Mouse (Mus musculus): Measurements from ENCODE around the gene Ssbp3.

Ssbp3 gene

DNA sequence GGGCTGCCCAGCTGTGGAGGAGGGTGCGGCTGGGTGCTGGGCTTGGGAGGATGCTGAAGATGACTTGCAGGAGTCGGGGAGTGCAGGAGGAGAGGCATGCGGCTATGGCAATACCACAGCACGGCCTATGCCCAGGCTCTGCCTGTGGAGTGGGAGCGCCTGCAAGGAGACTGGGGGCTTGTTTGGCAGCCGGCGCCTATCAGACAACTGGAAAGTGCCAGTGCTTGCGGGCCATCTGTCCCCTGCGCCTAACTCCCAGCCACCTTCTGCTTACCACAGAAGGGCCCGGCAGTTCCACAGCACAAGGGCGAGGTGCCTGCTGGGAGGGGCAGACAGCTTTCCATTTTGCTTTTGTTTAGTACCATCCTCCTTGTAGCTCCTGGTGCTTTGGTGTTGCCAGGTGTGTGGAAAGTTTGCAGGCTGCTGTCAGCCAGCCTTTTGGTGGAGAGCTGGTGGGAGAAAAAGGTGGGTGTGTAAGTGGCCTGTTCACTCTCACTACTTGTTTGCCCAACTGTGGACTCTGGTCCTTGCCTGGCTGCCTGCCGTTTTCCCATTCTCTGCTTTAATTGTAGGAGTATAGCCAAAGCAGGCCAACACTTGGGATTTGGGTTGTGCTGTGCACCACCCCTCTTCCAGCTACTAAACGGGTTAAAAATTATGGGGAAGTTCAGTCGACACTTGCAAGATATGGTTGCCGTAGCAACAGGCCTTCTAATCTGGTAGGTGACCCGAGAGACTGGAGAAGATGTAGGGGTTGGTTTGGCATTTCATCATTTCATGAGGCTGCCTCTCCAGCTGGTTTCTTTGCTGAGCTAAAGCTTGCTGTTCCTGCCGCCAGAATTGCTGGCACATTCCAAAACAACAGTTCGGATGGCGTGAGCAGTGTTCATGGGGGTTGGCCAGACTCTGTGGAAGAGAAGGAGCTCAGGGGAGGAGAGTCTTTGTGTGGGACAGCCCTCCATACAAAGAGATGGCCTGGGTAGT is 45.5 kb downstream of the Ssbp3 start:
- DNase-seq (ENCODE audit: extremely low read depth, low read depth, low spot score): no peak

DNA sequence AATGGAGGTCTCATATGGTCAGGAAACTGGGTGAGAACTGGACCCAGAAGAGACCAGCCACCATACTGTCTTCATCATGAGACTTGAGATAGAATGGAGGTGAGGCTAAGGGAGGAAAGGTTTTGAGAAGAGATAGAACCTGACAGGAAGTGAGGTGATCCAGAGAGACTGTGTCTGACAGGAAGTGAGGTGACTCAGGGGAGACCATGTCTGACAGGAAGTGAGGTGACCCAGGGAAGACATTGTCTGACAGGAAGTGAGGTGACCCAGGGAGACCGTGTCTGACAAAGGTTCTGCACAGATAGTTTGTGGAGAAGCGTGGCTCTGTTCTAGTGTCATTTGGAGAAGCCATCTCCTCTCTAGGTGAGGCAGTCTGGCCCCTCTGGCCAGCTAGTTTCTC is 47.6 kb downstream of the Ssbp3 start:
- DNase-seq (ENCODE audit: extremely low read depth, low read depth, low spot score): no peak

DNA sequence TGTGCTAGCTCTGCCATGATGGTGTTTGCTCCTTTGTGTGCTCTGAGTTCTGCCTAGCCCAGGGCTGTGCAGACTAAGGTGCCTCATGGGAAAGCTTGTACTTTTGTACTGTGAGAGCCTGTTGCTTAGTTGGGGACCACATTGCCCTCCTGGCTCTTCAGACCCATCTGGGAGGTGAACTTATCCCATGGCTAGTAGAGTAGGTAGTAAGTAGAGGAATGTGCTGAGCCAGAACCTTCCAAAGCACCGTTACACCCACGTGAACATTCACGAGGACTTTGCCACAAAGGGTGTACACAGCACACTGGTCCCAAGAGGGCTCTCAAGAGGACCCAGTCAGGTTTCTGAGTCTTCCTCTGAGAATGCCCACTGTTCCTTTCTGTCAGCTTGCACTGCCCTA is 48.1 kb downstream of the Ssbp3 start:
- no peak for DNase-seq (ENCODE audit: extremely low read depth, low read depth, low spot score)

DNA sequence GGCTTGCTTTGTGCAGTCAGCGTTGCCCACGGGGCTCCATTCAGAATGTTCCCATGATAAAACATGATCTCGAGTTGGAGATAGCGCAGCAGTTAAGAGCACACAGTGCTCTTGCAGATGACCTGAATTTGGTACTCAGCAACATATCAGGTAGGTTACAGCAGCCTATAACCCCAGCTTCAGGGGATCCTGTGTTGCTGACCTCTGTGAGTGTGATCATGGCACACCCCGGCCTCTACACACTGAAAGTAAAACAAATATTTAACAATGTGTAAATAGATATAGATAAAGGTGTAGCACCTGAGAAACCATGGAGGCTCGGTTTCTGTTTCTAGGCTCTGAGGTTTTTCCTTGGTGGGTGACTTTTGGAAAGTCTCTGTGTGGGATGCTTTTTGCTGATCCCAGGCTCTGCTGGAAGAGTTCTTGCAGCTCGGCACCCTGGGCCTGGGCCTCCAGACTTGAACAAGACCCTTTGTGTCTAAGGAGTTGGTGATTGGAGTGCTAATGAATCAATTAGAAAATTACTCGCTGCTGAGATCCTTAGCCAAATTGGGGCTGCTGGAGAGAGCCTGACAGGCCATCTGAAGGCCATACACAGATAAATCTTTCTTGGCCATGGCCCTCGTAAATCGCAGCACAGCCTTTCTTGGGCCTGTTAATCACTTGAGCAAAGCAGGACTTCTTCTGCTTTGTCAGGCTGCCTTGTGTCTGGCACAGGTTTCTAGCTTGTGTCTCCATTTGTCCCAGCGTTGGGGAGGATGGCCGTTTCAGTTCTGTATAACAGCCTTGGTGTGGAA is 49.2 kb downstream of the Ssbp3 start:
- no peak for DNase-seq (ENCODE audit: extremely low read depth, low read depth, low spot score)

DNA sequence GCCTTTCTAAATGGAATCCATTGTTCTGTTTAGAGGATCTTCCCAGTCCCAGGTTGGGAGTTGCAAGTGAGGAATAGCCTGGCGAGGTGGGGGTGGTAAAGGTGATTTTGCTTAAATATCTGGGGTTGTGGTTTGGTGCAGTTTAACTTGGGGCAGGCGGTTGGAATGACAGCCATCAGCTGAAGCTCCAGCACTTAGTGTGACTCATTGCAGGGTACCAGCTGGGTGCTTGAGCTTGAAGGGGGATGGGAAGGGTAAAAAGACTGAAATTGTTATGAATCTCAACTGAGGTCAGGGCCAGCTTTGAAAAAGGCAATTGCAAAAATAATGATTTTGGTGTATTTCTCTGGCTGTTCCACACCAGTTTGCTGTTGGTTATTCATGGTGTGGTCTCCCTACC is 50.0 kb downstream of the Ssbp3 start:
- DNase-seq (ENCODE audit: extremely low read depth, low read depth, low spot score): no peak

DNA sequence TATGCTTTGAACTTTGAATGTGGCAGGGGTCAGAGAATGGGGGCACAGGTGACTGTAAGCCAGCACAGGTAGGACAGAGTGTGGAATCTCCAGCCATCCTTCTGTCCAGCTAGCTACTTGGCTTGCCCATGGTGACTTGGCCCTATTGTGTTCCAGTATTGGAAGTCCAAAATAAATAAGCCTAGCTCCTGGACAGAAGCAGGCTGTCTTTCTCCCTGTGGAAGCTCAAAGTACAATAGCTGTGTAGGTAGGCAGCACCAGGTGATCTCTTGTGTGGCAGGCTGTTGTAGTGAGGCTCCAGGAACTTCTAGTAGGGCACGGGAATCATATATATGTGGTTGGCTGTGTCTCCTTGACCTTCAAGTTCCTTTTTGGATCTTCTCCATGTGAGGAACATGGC is 50.8 kb downstream of the Ssbp3 start:
- DNase-seq (ENCODE audit: extremely low read depth, low read depth, low spot score): no peak

DNA sequence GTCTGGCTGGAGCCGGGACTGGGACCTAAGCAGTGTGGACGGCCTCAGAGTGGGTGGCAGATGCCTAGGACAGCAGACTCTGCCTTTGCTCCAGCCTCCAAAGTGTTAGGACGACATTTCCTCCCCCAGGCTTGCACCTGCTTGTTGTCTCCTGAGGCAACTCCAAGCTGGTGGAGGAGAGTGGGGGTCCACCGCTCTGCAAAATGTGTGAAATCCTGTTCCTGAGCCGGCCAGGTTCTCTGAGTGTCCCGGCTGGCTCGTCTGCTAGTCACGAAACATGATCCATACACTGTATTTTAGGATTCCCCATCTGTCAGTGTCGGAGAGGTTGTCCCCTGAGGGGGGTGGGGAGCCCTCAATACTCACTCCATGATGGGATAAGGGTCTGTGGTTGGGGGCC is 53.9 kb downstream of the Ssbp3 start:
- no peak for DNase-seq (ENCODE audit: extremely low read depth, low read depth, low spot score)

DNA sequence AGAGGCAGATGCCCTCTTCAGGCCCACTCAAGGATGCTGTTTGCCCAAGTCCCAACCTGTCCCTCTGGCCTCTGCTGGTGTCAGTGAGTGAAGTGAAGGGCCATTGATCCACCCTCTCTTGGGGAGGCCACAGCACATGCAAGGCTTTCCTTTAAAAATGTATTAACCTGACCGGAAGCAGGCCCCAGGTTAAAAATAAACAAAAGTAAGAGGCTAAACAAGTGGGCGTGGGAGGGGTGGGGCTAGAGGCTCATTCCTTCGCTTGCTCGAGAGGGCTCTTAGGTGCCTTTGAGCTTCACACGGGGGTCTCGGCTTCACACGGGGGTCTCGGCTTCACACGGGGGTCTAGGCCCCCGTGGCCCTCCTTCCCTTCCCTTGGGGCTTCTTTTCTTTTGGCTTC is 54.5 kb downstream of the Ssbp3 start:
- no peak for DNase-seq (ENCODE audit: extremely low read depth, low read depth, low spot score)

DNA sequence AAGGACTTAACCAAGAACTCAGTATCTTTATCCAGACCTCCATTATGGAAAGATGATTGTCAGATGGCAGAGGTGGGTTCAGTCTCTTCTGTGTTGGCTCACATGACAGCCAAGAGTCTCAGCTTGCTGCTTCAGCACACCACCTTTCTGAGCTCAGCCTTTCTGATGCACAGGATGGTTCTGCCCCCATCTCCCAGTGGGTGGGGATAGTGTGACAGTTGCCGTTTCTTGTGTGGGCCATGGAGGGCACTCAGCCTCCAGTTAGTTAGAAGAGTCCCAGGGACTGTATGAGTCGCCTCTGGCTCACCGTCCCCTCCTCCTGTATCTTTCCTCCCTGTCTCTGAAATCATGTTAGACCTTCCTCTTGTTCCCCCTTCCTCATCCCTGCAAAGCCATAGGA is 55.9 kb downstream of the Ssbp3 start:
- DNase-seq (ENCODE audit: extremely low read depth, low read depth, low spot score): no peak

DNA sequence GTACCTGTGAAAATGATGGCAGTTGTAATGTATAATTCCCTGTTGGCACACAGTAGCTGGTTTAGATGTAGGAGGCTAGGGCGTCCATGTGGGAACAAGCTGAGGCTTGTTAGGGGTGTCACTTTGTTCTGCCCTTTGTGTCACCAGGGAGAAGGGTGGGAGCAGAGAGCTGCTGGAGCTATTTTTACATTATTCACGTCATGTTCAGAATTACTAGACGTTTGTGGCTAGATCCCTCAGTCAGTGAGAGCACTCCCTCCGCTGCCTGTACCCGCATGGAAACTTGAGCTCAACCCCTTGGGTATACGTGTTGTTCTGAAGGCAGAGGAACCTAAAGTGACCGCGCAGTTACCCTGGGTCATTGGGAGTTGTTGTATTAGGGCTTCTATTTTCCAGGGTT is 58.4 kb downstream of the Ssbp3 start:
- DNase-seq (ENCODE audit: extremely low read depth, low read depth, low spot score): no peak

DNA sequence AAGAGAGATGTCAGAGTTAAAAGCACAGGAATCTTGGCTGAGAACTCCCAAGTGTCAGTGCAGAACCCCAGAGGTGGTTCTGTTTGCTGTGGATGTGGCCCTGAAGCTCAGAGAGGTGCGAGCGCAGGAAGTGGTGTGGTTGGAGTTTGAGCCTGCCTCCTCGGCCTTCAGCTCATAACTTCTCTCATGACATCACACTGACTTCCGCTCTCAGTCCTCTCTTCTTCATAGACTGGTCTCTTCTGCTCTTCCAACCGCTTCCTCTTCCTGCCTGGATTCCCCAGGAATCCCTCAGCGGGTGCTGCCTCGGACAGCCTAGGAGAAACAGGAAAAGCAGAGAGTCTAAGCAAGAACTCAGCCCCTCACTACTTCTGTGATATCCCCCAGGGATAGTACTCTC is 60.3 kb downstream of the Ssbp3 start:
- no peak for DNase-seq (ENCODE audit: extremely low read depth, low read depth, low spot score)

DNA sequence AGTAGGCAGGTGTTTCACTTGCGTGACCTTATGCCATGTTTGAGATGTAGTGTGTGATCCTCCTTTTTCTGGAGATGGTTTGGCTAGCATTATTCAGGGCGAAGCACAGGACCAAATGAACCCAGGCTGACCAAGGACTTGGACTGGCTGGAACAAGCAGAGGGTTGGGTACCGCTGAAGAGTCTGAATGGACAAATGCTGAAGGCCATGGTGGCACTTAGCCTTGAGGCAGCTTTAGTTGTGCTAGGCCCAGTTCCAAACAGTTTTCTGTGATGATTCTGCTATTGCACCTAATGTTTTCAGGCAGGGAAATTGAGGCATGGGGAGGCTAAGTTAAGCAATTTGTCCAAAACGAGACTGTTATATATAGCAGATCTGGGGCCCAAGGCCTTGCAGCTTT is 61.6 kb downstream of the Ssbp3 start:
- no peak for DNase-seq (ENCODE audit: extremely low read depth, low read depth, low spot score)

DNA sequence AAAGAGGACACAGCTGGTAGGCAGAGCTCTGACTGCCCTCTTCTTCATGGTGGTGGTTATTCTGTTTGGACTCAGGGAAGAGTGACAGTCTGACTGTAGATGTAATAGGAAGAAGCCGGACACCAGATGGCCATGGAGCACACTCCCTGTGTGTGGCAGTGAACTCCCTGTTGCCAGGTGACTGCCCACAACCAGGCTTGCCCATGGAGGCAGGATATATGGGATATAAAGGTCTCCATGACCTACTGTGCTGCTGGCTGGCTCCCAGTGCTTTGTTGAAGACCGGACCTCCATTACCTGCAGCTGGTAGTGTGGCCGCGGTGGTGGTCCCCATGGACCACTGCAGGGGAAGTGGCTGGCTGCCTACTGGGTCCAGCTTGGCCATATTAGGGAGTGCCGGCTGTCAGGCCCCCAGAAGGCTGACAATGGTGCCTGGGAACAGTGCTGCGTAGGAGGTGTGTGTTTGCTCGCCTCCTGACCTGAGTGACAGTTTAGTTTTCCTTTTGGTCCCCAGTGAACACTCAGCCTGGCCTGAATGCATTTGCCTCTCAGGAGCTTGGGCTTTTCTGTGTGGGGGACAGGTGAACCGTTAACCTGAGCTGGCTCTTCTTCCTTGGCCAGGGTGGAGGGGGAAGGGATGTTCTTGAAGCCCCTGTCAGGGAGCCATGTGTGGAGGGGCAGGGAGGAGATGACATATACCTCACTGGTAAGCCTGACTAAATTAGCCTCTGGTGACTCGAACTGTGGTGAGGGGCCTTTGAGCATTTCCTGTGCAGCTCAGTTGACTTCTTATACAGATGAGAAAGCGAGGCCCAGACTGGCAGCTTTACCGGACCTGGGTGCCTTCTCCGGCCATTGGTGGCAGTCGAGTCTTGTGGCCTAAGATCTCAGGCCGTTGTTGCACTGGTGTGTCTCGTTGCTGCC is 62.2 kb downstream of the Ssbp3 start:
- no peak for DNase-seq (ENCODE audit: extremely low read depth, low read depth, low spot score)

DNA sequence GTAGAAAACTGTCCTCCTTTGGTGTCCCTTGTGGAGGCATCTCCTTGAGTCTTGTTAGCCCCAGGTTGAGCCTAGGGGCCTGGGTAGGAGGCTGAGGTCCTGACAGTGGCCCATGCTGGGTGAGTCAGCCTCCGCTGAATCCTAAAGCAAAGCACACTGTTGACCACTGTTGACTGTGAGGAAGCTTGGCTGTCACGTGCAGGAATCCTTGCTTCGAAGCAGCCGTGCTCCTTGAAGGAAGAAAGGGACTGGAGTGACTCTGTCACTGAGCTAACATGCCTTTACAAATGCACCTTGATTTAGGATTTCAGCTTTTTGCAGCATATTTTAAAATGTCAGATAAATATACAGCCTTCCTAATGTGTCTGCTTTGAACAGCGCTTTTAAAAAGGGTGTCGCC is 64.8 kb downstream of the Ssbp3 start:
- no peak for DNase-seq (ENCODE audit: extremely low read depth, low read depth, low spot score)

DNA sequence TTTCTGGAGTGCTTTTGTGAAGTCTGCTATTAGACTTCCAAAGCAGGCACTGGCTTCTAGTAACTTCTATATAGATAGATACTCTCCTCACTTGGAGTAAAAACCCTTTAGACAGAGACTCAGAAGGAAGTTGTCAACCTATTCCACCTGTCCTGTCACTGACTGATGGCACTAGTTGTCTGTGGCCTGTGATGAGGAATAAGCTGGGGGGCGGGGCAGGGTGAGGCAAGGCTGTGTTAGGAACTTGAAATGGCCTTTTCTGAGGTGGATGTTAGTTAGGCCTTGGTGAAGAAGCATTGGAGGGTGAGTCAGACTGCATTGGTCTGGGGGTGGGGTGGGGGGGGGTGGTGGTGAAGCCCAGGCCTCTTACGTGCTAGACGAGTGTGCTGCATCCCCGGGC is 65.4 kb downstream of the Ssbp3 start:
- DNase-seq (ENCODE audit: extremely low read depth, low read depth, low spot score): no peak

DNA sequence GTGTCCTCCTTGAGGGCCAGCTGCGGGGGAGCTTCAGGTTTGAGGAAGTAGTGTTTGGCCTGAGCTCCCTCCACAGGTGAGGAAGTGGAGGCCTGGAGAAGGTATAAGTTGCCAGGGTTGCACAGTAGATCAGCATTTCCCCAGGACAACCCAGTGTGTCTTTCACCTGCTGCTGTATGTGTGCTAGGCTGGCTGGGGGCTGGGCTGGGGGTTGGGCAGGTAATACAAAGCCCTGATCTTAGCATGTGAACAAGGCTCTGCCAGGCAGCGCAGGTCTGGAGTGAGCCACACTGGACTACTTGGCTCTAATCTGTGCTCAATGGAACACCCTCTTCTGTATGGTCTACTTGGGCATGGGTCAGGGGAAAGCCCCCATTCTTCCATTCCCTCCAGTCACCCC is 66.1 kb downstream of the Ssbp3 start:
- DNase-seq (ENCODE audit: extremely low read depth, low read depth, low spot score): no peak

DNA sequence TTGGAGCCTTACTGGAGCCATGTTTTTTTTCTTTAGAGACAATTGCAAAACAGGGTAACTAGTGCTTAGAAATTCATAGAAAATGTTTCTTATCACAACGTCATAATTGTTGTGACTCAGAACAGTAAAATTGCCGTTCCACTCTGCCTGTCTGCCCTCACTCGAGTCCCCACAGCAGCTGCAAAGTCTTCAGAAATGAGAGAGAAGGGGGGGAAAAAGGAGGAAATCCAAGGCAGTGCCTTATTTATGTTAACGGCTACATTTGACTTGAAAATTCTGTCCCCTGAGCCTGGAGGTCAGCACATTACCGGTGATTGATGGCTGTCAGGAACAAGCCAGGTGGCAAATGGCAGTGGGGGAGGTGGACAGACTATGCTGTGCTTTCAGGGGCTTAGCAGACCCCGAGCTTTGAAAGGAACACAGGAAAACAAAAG is 66.7 kb downstream of the Ssbp3 start:
- DNase-seq (ENCODE audit: extremely low read depth, low read depth, low spot score): no peak

DNA sequence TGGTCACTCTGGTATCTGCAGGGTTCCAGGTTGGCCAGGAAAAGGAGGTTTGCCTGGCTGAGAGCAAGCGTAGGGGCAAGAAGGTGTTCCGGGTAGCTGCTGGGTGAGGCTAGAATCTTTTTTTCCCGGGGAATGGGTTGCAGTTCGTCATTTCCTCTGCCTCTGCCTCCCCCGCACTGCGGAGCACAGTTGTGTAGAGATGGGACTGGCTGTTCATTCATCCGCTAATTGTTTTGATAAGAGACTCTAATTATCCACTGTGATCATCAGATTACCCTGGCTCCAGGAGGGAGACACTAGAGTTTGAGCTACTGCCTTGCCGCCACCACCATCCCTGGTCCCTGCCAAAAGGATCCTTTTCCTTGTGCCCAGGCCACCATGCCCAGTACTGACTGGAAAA is 67.9 kb downstream of the Ssbp3 start:
- no peak for DNase-seq (ENCODE audit: extremely low read depth, low read depth, low spot score)

DNA sequence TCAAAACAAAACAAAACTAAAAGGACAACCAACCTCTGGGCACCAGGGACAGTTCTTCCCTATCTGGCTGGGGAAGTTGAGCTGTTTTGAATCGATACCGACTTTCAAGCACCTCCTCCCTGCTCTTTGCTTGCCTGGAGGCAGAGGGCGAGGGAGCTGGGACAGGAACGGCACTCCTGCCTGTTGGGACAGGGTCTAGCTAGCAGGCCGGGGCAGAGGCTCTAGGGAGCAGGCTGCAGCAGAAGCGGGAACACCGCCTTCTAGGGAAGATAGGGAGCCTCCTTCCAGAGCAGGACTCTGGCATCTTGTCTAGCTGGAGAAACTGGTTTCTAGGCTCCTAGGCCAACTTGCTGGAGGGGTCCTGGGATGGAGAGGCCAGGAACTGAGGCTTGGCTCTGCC is 70.2 kb downstream of the Ssbp3 start:
- DNase-seq (ENCODE audit: extremely low read depth, low read depth, low spot score): peak; percentile 85

DNA sequence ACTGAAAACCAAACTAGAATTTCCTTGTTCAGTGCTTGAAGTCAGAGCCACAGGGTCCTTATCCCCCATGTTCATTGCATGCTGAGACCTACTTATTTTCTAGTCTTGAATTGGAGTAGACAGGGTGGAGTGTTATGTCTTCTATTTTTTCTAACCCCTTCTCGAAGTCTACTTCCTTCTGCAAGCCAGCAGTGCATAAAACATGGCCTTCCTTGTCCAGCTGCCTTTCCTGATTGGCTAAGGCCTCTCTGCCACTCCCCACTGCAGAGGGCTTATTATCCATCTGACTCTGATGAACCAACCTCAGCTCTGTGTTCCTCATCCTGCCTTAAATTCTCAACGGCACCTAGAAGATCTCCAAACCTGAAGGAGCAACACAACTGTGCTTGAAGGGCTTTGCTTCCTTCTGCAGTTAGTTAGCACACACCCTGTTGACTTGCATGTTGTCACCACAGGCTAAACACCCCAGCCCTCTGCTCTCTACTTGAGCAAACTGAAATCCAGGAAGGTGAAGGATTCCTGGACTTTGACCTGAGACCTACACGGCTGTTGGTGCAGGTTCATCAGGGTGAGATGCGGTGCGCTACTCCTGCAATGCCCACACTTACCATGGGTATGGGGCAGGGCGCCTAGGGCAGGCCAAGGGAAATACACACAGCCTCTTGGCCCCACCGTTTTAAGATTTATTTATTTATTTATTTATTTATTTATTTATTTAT is 71.0 kb downstream of the Ssbp3 start:
- no peak for DNase-seq (ENCODE audit: extremely low read depth, low read depth, low spot score)
